Mouse (Mus musculus) lung, embryonic 14.5 days (tissue): ENCODE measurements around the gene Recql5. TPM values are rescaled to one million over a fixed set of nuclear protein-coding genes. Genes with fewer than 3 reads are reported as not detected.

Experiments used
- ATAC-seq: fragments of 200-750 bp; cut with Nextera tagmentation; 2 replicates; pipeline ENCODE4 v1.8.0; 2017; ENCODE audit warnings: mild to moderate bottlenecking, moderate TSS enrichment, moderate library complexity; ENCODE audit not compliant: insufficient read depth
- DNase-seq: peaks from one replicate; pipeline ENCODE4 v3.0.0-alpha.2; 2015
- H3K27ac ChIP-seq: fragments of 300-500 bp; sonication (generic); 2 replicates; pipeline ENCODE4 v1.5.1; 2014; ENCODE audit warnings: low read depth, mild to moderate bottlenecking, moderate library complexity
- H3K27me3 ChIP-seq: fragments of 300-500 bp; sonication (generic); 2 replicates; pipeline ENCODE4 v1.6.1; 2014; ENCODE audit warnings: low read length, control low read depth; ENCODE audit not compliant: insufficient read depth
- H3K36me3 ChIP-seq: fragments of 300-500 bp; sonication (generic); 2 replicates; pipeline ENCODE4 v1.6.1; 2014; ENCODE audit warnings: control low read depth; ENCODE audit not compliant: insufficient read depth
- H3K4me1 ChIP-seq: fragments of 300-500 bp; sonication (generic); 2 replicates; pipeline ENCODE4 v1.6.1; 2014; ENCODE audit warnings: antibody characterized with exemption, control low read depth; ENCODE audit not compliant: insufficient read depth
- H3K4me2 ChIP-seq: fragments of 300-500 bp; sonication (generic); 2 replicates; pipeline ENCODE4 v1.6.1; 2014; ENCODE audit warnings: mild to moderate bottlenecking
- H3K4me3 ChIP-seq: fragments of 300-500 bp; sonication (generic); 2 replicates; pipeline ENCODE4 v1.5.1; 2014; ENCODE audit warnings: low read depth, low read length
- H3K9ac ChIP-seq: fragments of 300-500 bp; sonication (generic); 2 replicates; pipeline ENCODE4 v1.6.1; 2014
- H3K9me3 ChIP-seq: fragments of 300-500 bp; sonication (generic); 2 replicates; pipeline ENCODE4 v1.6.1; 2016; ENCODE audit warnings: low read depth, low read length, control low read depth
- CTCF ChIP-seq: IDR thresholded peaks from 2 replicates; pipeline ENCODE4 v1.5.1; 2016; ENCODE audit warnings: antibody characterized with exemption, low read depth
- WGBS: fragments of 180-500 bp; shearing (Covaris S2); extraction: QIAGEN DNeasy Blood & Tissue Kit; methylation state at CpG from one replicate; pipeline ENCODE4 v1.1.7; 2014; 5-methylcytosine and 5-hydroxymethylcytosine counted together
- polyA plus RNA-seq: library from polyadenylated mRNA; unstranded; fragments of >200 nt; fragmentation: Nextera tagmentation; extraction: Ambion mirVana; gene quantifications from 2 replicates; pipeline ENCODE4 v1.2.1, GENCODE M21; 2014

The Recql5 gene
- polyA plus RNA-seq, 1 experiment from 2014 or later, result 21.7 TPM

GRCm38 (mm10) chr11:115941980-115942379, 8.7 kb upstream of the Recql5 start:
- no peak overlapping the region for H3K27ac ChIP-seq
- H3K9me3 ChIP-seq, result no peaks in the 10 kb centered on the region
- 67% methylated on average over 7 of the region's 7 CpGs for WGBS
- no peak overlapping the region for H3K9ac ChIP-seq
- no peak for DNase-seq
- H3K4me2 ChIP-seq, result no peak overlapping the region
- no peaks in the 10 kb centered on the region for H3K27me3 ChIP-seq
- peaks cover 83% of the 10 kb centered on the region for H3K36me3 ChIP-seq
- H3K4me3 ChIP-seq, result no peak overlapping the region
- H3K4me1 ChIP-seq, result no peaks in the 10 kb centered on the region
- no peak for TF ChIP-seq CTCF
- no peak for ATAC-seq

GRCm38 (mm10) chr11:115939690-115940329, 6.5 kb upstream of the Recql5 start:
- ATAC-seq (no peak), DNase-seq (peak; percentile 93)
- Histone ChIP-seq H3K9me3 (no peaks in the 10 kb centered on the region), H3K27me3 (no peaks in the 10 kb centered on the region), H3K36me3 (peaks cover 80% of the 10 kb centered on the region), H3K9ac (no peak overlapping the region), H3K27ac (no peak overlapping the region), H3K4me3 (no peak overlapping the region), H3K4me1 (0 out of 2 replicates have a peak, but pooled peaks cover under 1% of the 10 kb centered on the region), H3K4me2 (no peak overlapping the region)
- peak; percentile 84 for TF ChIP-seq CTCF
- 29% methylated on average over 6 of the region's 6 CpGs for WGBS

GRCm38 (mm10) chr11:115933747-115934110, 452 bp upstream of the Recql5 start:
- Histone ChIP-seq H3K36me3 (peaks cover 39% of the 10 kb centered on the region), H3K27me3 (no peaks in the 10 kb centered on the region), H3K4me1 (peaks cover 11% of the 10 kb centered on the region; the same call in 1 of the 2 replicates), H3K27ac (no peak overlapping the region), H3K9ac (peak overlapping the region; percentile 74), H3K4me3 (peak overlapping the region; percentile 86), H3K9me3 (no peaks in the 10 kb centered on the region), H3K4me2 (peak overlapping the region; percentile 82)
- ATAC-seq (peak; percentile 61), DNase-seq (no peak)
- under 1% methylated on average over 16 of the region's 16 CpGs for WGBS
- TF ChIP-seq CTCF, result no peak

- peaks cover 11% of the 10 kb centered on the region; the same call in 1 of the 2 replicates for H3K4me1 ChIP-seq
- no peak for TF ChIP-seq CTCF
- no peak overlapping the region for H3K4me3 ChIP-seq
- DNase-seq, result no peak
- WGBS, result 60% methylated on average over 3 of the region's 3 CpGs
- no peaks in the 10 kb centered on the region for H3K27me3 ChIP-seq
- H3K4me2 ChIP-seq, result no peak overlapping the region
- H3K27ac ChIP-seq, result no peak overlapping the region
- H3K9me3 ChIP-seq, result no peaks in the 10 kb centered on the region
- H3K9ac ChIP-seq, result no peak overlapping the region
- no peak for ATAC-seq
- H3K36me3 ChIP-seq, result peaks cover 26% of the 10 kb centered on the region
These were observed 2.0 kb downstream of the Recql5 start for GRCm38 (mm10) chr11:115931235-115931634.

GRCm38 (mm10) chr11:115929818-115930217, 3.5 kb downstream of the Recql5 start:
- ATAC-seq (no peak), DNase-seq (no peak)
- TF ChIP-seq CTCF, result no peak
- no peaks in the 10 kb centered on the region for H3K27me3 ChIP-seq
- no peak overlapping the region for H3K4me3 ChIP-seq
- H3K4me2 ChIP-seq, result no peak overlapping the region
- H3K36me3 ChIP-seq, result peaks cover 24% of the 10 kb centered on the region; the same call in 1 of the 2 replicates
- no peak overlapping the region for H3K9ac ChIP-seq
- no peak overlapping the region for H3K27ac ChIP-seq
- 59% methylated on average over 2 of the region's 3 CpGs for WGBS
- peaks cover 11% of the 10 kb centered on the region; the same call in 1 of the 2 replicates for H3K4me1 ChIP-seq
- no peaks in the 10 kb centered on the region for H3K9me3 ChIP-seq

- TF ChIP-seq CTCF, result no peak
- Histone ChIP-seq H3K27me3 (no peaks in the 10 kb centered on the region), H3K36me3 (peaks cover 26% of the 10 kb centered on the region; the same call in 1 of the 2 replicates), H3K27ac (no peak overlapping the region), H3K4me2 (no peak overlapping the region), H3K9me3 (no peaks in the 10 kb centered on the region), H3K9ac (no peak overlapping the region), H3K4me1 (peaks cover 7% of the 10 kb centered on the region; the same call in 1 of the 2 replicates), H3K4me3 (no peak overlapping the region)
- DNase-seq (no peak), ATAC-seq (no peak)
- 83% methylated on average over 8 of the region's 8 CpGs for WGBS
These were observed 4.2 kb downstream of the Recql5 start for GRCm38 (mm10) chr11:115929031-115929430.

GRCm38 (mm10) chr11:115921986-115922385, 11.3 kb downstream of the Recql5 start:
- H3K9ac ChIP-seq, result no peak overlapping the region
- H3K4me2 ChIP-seq, result no peak overlapping the region
- H3K36me3 ChIP-seq, result peaks cover 35% of the 10 kb centered on the region
- no peak for TF ChIP-seq CTCF
- DNase-seq (no peak), ATAC-seq (no peak)
- H3K27ac ChIP-seq, result no peak overlapping the region
- H3K9me3 ChIP-seq, result no peaks in the 10 kb centered on the region
- no peaks in the 10 kb centered on the region for H3K4me1 ChIP-seq
- 97% methylated on average over 1 of the region's 1 CpGs for WGBS
- H3K4me3 ChIP-seq, result no peak overlapping the region
- no peaks in the 10 kb centered on the region for H3K27me3 ChIP-seq
